Mouse (Mus musculus) central nervous system, embryonic 11.5 days (tissue): Measurements from ENCODE around the gene Fam32a. TPM values are rescaled to one million over a fixed set of nuclear protein-coding genes. Genes with fewer than 3 reads are reported as not detected.

ENCODE experiments used
- polyA plus RNA-seq: library from polyadenylated mRNA; depleted of rRNA; stranded (reverse); fragments of >200 nt; gene quantifications from 2 replicates; pipeline ENCODE4 v1.2.3, GENCODE M21; 2012; rRNA removed

Gene Fam32a
- 81.2 and 93.7 TPM in 2 replicates for polyA plus RNA-seq

GRCm38 (mm10) chr8:72219541-72220363, at the start of gene Fam32a:
Fam32a (plus strand) TSS chr8:72219730.

GRCm38 (mm10) chr8:72189417-72190214, 29.9 kb upstream of the Fam32a start, which contains the start of gene Hsh2d:
Hsh2d (plus strand) TSS chr8:72189638.

GRCm38 (mm10) chr8:72212751-72213150, 6.8 kb upstream of the Fam32a start, which contains the start of gene Cib3:
Cib3 (minus strand) TSS chr8:72212837.

GRCm38 (mm10) chr8:72213536-72213935, 6.0 kb upstream of the Fam32a start, which contains the start of gene Gm11034:
Gm11034 (minus strand) TSS chr8:72213636.

GRCm38 (mm10) chr8:72239499-72240402, 20.2 kb downstream of the Fam32a start, which contains the start of gene Ap1m1:
Ap1m1 (plus strand) TSS chr8:72240018.

Other genes with a start within 250 kb of the Fam32a start
- 0.24 and 0.27 TPM in 2 replicates for gene Cyp4f18, start 210.1 kb upstream of the Fam32a start, polyA plus RNA-seq
- not detected in 2 replicates for gene Olfr372, start 178.5 kb upstream of the Fam32a start, polyA plus RNA-seq
- gene Olfr373, start 136.6 kb upstream of the Fam32a start, polyA plus RNA-seq, result not detected in 2 replicates
- not detected in 2 replicates for gene Olfr374, start 112.7 kb upstream of the Fam32a start, polyA plus RNA-seq
- 409 and 947 TPM in 2 replicates for gene Tpm4, start 84.8 kb upstream of the Fam32a start, polyA plus RNA-seq
- 104 and 139 TPM in 2 replicates for gene Rab8a, start 58.5 kb upstream of the Fam32a start, polyA plus RNA-seq
- gene Hsh2d, start 30.1 kb upstream of the Fam32a start, polyA plus RNA-seq, result 0.05 and 0.07 TPM in 2 replicates
- 0.02 TPM in 1 of 2 replicates, not detected in the other for gene Cib3, start 6.9 kb upstream of the Fam32a start, polyA plus RNA-seq
- gene Gm11034, start 6.1 kb upstream of the Fam32a start, polyA plus RNA-seq, result not detected in 2 replicates
- gene Ap1m1, start 20.3 kb downstream of the Fam32a start, polyA plus RNA-seq, result 128 and 134 TPM in 2 replicates
- gene Gm10282, start 85.5 kb downstream of the Fam32a start, polyA plus RNA-seq, result 31.6 and 43.2 TPM in 2 replicates
- gene Klf2, start 99.3 kb downstream of the Fam32a start, polyA plus RNA-seq, result 6.4 and 7.1 TPM in 2 replicates
- gene Eps15l1, start 201.7 kb downstream of the Fam32a start, polyA plus RNA-seq, result 76.5 and 107 TPM in 2 replicates
- gene Calr3, start 224.1 kb downstream of the Fam32a start, polyA plus RNA-seq, result 0.72 and 1.4 TPM in 2 replicates
- gene 1700030K09Rik, start 224.2 kb downstream of the Fam32a start, polyA plus RNA-seq, result 9.6 and 12.4 TPM in 2 replicates